Mouse (Mus musculus) neural tube, embryonic 10.5 days (tissue): ENCODE data around the gene 9930022D16Rik.

ENCODE experiments used
- DNase-seq: peaks from one replicate; pipeline ENCODE4 v3.0.0-alpha.2; 2017; ENCODE audit warnings: low spot score; ENCODE audit errors: extremely low spot score

Gene 9930022D16Rik

GRCm38 (mm10) chr11:109413617-109414016 is at the start of gene 9930022D16Rik:
9930022D16Rik (plus strand) TSS chr11:109413917.
- DNase-seq: no peak

GRCm38 (mm10) chr11:109364337-109364736 is 49.4 kb upstream of the 9930022D16Rik start:
- no peak for DNase-seq

GRCm38 (mm10) chr11:109364881-109365280 is 48.8 kb upstream of the 9930022D16Rik start:
- no peak for DNase-seq

- no peak for DNase-seq
Observed at GRCm38 (mm10) chr11:109365818-109366217, 47.9 kb upstream of the 9930022D16Rik start.

- DNase-seq: no peak
Observed at GRCm38 (mm10) chr11:109366802-109367579, 46.7 kb upstream of the 9930022D16Rik start.

GRCm38 (mm10) chr11:109369026-109369637 is 44.6 kb upstream of the 9930022D16Rik start:
- DNase-seq: no peak

GRCm38 (mm10) chr11:109375412-109375811 is 38.3 kb upstream of the 9930022D16Rik start:
- no peak for DNase-seq

GRCm38 (mm10) chr11:109376484-109377143 is 37.1 kb upstream of the 9930022D16Rik start:
- DNase-seq: no peak

- no peak for DNase-seq
Observed at GRCm38 (mm10) chr11:109377477-109377876, 36.2 kb upstream of the 9930022D16Rik start.

GRCm38 (mm10) chr11:109378051-109378450 is 35.7 kb upstream of the 9930022D16Rik start:
- no peak for DNase-seq

- DNase-seq: no peak
Observed at GRCm38 (mm10) chr11:109380662-109381061, 33.1 kb upstream of the 9930022D16Rik start.

GRCm38 (mm10) chr11:109385296-109385695 is 28.4 kb upstream of the 9930022D16Rik start:
- no peak for DNase-seq

GRCm38 (mm10) chr11:109389046-109389445 is 24.7 kb upstream of the 9930022D16Rik start:
- DNase-seq: no peak

- DNase-seq: no peak
Observed at GRCm38 (mm10) chr11:109391200-109391599, 22.5 kb upstream of the 9930022D16Rik start.

- no peak for DNase-seq
Observed at GRCm38 (mm10) chr11:109391760-109392159, 22.0 kb upstream of the 9930022D16Rik start.

GRCm38 (mm10) chr11:109392601-109393000 is 21.1 kb upstream of the 9930022D16Rik start:
- no peak for DNase-seq

- no peak for DNase-seq
Observed at GRCm38 (mm10) chr11:109394758-109395157, 19.0 kb upstream of the 9930022D16Rik start.

- DNase-seq: no peak
Observed at GRCm38 (mm10) chr11:109395291-109395690, 18.4 kb upstream of the 9930022D16Rik start.

GRCm38 (mm10) chr11:109406431-109406830 is 7.3 kb upstream of the 9930022D16Rik start:
- DNase-seq: no peak

- no peak for DNase-seq
Observed at GRCm38 (mm10) chr11:109410197-109410980, 3.3 kb upstream of the 9930022D16Rik start.

GRCm38 (mm10) chr11:109414802-109415201 is 1.1 kb downstream of the 9930022D16Rik start:
- no peak for DNase-seq
